Comparison of ENCODE assay signal across 13 mouse cellular contexts in the genomic region with DNA sequence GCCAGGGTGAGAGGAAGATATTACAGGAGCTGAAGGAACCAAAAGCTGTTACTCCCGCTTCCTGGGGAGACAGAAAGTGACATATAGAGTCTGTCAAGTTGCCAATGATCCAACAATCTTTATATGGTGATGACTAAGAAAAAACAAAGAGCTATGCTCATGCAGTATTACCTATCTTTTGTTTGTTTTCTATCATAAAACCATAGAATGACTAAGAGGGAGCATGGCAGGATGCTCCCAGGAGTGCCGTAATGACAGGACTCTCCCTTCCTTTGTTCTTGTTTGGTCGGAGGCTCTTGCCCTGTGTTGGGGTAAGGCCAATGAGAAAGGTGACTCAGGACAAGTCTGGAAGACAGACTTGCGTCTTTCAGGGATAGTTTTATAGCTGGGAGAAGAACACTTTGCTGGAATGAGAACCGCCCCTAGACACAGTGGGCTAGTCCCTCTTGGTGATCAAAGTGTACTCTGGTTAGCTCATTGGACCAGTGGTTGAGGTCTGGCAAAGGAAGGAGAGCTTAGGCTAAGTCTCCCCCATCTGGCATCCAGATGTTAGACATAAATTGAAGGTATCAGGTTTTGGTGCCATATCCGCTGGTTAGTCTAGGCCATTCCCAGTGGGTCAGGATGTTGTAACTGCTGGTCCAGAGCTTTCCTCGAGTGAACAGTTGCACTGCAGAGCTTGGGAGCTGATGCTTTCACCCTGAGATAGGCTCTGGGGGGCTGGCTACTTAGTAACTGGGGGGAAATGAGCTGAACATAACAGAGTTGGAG. TPM values are rescaled to one million over a fixed set of nuclear protein-coding genes. Genes with fewer than 3 reads are reported as not detected.
A peak's percentile ranks its signal among the peaks of the same experiment; 100 is the strongest.
DNase-seq lines count a peak whose midpoint lies in the region; ATAC-seq lines count a peak whose summit lies in the region.
"Had no signal": no experiment of that assay in that cellular context is flagged by ENCODE, and none has a peak within 500 bp of the region (broad histone marks: within the 10 kb centered on the region; RNA-seq: fewer than 3 reads in every experiment).

No protein-coding gene starts in this region.

- DNase-seq in gastrocnemius, adult 18-20 months (ENCODE audit: low spot score), result peak; percentile 50
- no peak for DNase-seq in gastrocnemius, postnatal 36 days
- peak; percentile 39 for DNase-seq in neural tube, embryonic 10.5 days (ENCODE audit: extremely low spot score, low spot score)
- DNase-seq in forelimb bud, embryonic 11.5 days (ENCODE audit: low read depth, low spot score), result peak; percentile 95
- peak; percentile 59 for DNase-seq in skeletal muscle tissue, adult 2 months (ENCODE audit: low read depth, low spot score)
- no peak for DNase-seq in MN1 (ENCODE audit: low spot score)
- no peak for DNase-seq in lung, postnatal 36 days

- intact Hi-C loops in gastrocnemius, postnatal 36 days (cut with DNase I), result loop anchor here (2.0 kb wide), 1 partner anchor 176 kb away; no protein-coding TSS in a partner anchor

- whole genome bisulfite sequencing in neural tube, embryonic 15.5 days, result 66% methylated on average over 7 of the region's 7 CpGs

- H3K4me2 ChIP-seq in neural tube, embryonic 15.5 days, result no peak overlapping the region
- H3K4me2 ChIP-seq: liver, embryonic 11.5 days had no signal

- no peaks in the 10 kb centered on the region for H3K9me3 ChIP-seq in neural tube, embryonic 15.5 days (replicated peaks)

- no peak overlapping the region for H3K4me3 ChIP-seq in neural tube, embryonic 15.5 days (replicated peaks)
- H3K4me3 ChIP-seq: erythroblast, embryonic 14.5 days had no signal

- no peak overlapping the region for H3K9ac ChIP-seq in neural tube, embryonic 15.5 days (replicated peaks)

- no peak overlapping the region for H3K27ac ChIP-seq in neural tube, embryonic 15.5 days (replicated peaks)

- no peaks in the 10 kb centered on the region for H3K27me3 ChIP-seq in neural tube, embryonic 15.5 days (replicated peaks)
- H3K27me3 ChIP-seq: CH12.LX had no signal

- peaks cover 44% of the 10 kb centered on the region for H3K4me1 ChIP-seq in neural tube, embryonic 15.5 days

- no peaks in the 10 kb centered on the region for H3K36me3 ChIP-seq in neural tube, embryonic 15.5 days

- no peak for ATAC-seq in neural tube, embryonic 15.5 days (ENCODE audit: low FRiP score)

RNA-seq across cellular contexts. Expression of gene Muc13, which starts 54.7 kb away (rescaled TPM):
- total RNA-seq in gastrocnemius, adult 18-20 months (2021), result not detected
- total RNA-seq in gastrocnemius, postnatal 36 days (2021), result not detected
- polyA plus RNA-seq in neural tube, embryonic 15.5 days (2015; fragmentation: Nextera tagmentation; extraction: Ambion mirVana), result 7.2 TPM in 1 of 2 replicates, not detected in the other
- total RNA-seq: CH12.LX; layer of hippocampus, postnatal 14 days had no signal
- polyA plus RNA-seq: erythroblast, embryonic 14.5 days; midbrain, postnatal 0 days had no signal

RNA-seq across cellular contexts. Expression of gene Heg1, which starts 55.0 kb away (rescaled TPM):
- total RNA-seq in gastrocnemius, adult 18-20 months (2021), result 10 to 100 TPM; 20.8 to 34.1 TPM
- total RNA-seq in gastrocnemius, postnatal 36 days (2021), result 10 to 100 TPM; 30.6 to 38.6 TPM
- 7.8 and 10.9 TPM in 2 replicates for polyA plus RNA-seq in neural tube, embryonic 15.5 days (2015; fragmentation: Nextera tagmentation; extraction: Ambion mirVana)

Comparison
In these comparisons a context has a peak if more than half of its experiments do, and no peak if none do; other contexts are left out.
1. DNase-seq: peak in gastrocnemius, adult 18-20 months (single experiment), neural tube, embryonic 10.5 days (single experiment), forelimb bud, embryonic 11.5 days (single experiment) and skeletal muscle tissue, adult 2 months (single experiment); none in gastrocnemius, postnatal 36 days (0 of 2), MN1 (single experiment) and lung, postnatal 36 days (single experiment).